Mouse (Mus musculus) ES-E14 (cell line): ENCODE measurements at regions not wholly inside any gene's neighbourhood (a gene's known extent, or its start where the extent isn't known, plus 50 kb on each side); places are given as distances from the start of the nearest gene placed in this dataset.

Source experiments
- CHD2 ChIP-seq: IDR thresholded peaks from 2 replicates; pipeline ENCODE4 v1.6.1; 2014; ENCODE audit warnings: mild to moderate bottlenecking, low read depth, low read length, inconsistent platforms
- HCFC1 ChIP-seq: IDR thresholded peaks from 2 replicates; pipeline ENCODE4 v1.6.1; 2012; ENCODE audit warnings: low read length, inconsistent platforms, borderline replicate concordance; ENCODE audit not compliant: insufficient read depth
- MAFK ChIP-seq: IDR thresholded peaks from 2 replicates; pipeline ENCODE4 v1.6.1; 2014; ENCODE audit warnings: mild to moderate bottlenecking, low read depth, low read length, inconsistent platforms; ENCODE audit not compliant: insufficient read depth
- ZC3H11A ChIP-seq: IDR thresholded peaks from 2 replicates; pipeline ENCODE4 v1.6.1; 2012; ENCODE audit warnings: low read depth, mild to moderate bottlenecking, inconsistent platforms, low read length, borderline replicate concordance
- ZNF384 ChIP-seq: IDR thresholded peaks from 2 replicates; pipeline ENCODE4 v1.6.1; 2012; ENCODE audit warnings: low read depth, low read length, inconsistent platforms

- no peak for TF ChIP-seq ZNF384
- no peak for TF ChIP-seq HCFC1
- no peak for TF ChIP-seq MAFK
- TF ChIP-seq CHD2 = no peak
- no peak for TF ChIP-seq ZC3H11A
These were observed 260.0 kb downstream of the Rps15a start for GRCm38 (mm10) chr7:117855955-117856354.
